Mouse (Mus musculus) hindbrain, embryonic 11.5 days (tissue): ENCODE data around the gene Sult4a1. TPM values are rescaled to one million over a fixed set of nuclear protein-coding genes. Genes with fewer than 3 reads are reported as not detected.

Experiments
- ATAC-seq: fragments of 200-750 bp; cut with Nextera tagmentation; 2 replicates; pipeline ENCODE4 v1.8.0; 2017; ENCODE audit warnings: mild to moderate bottlenecking, moderate TSS enrichment, moderate library complexity; ENCODE audit not compliant: low FRiP score
- DNase-seq: peaks from one replicate; pipeline ENCODE4 v3.0.0-alpha.2; 2015; ENCODE audit warnings: low spot score
- H3K27ac ChIP-seq: fragments of 300-500 bp; sonication (generic); 2 replicates; pipeline ENCODE4 v1.5.1; 2014; ENCODE audit warnings: mild to moderate bottlenecking, low read depth, low read length
- H3K27me3 ChIP-seq: fragments of 300-500 bp; sonication (generic); 2 replicates; pipeline ENCODE4 v1.6.1; 2014; ENCODE audit warnings: mild to moderate bottlenecking, low read length, moderate library complexity, mixed read lengths; ENCODE audit not compliant: control insufficient read depth, insufficient read depth
- H3K36me3 ChIP-seq: fragments of 300-500 bp; sonication (generic); 2 replicates; pipeline ENCODE4 v1.6.1; 2014; ENCODE audit warnings: mild to moderate bottlenecking, low read length, moderate library complexity, mixed read lengths; ENCODE audit not compliant: control insufficient read depth, insufficient read depth
- H3K4me1 ChIP-seq: fragments of 300-500 bp; sonication (generic); replicated peaks from 2 replicates; pipeline ENCODE4 v1.6.1; 2014; ENCODE audit warnings: low read length, mixed read lengths; ENCODE audit not compliant: control insufficient read depth, insufficient read depth
- H3K4me2 ChIP-seq: fragments of 300-500 bp; sonication (generic); replicated peaks from 2 replicates; pipeline ENCODE4 v1.6.1; 2014; ENCODE audit warnings: mild to moderate bottlenecking, low read depth, low read length
- H3K4me3 ChIP-seq: fragments of 300-500 bp; sonication (generic); 2 replicates; pipeline ENCODE4 v1.5.1; 2014; ENCODE audit warnings: low read depth, low read length
- H3K9ac ChIP-seq: fragments of 300-500 bp; sonication (generic); 2 replicates; pipeline ENCODE4 v1.6.1; 2014; ENCODE audit warnings: low read depth, low read length
- H3K9me3 ChIP-seq: fragments of 300-500 bp; sonication (generic); 2 replicates; pipeline ENCODE4 v1.6.1; 2016; ENCODE audit warnings: low read length; ENCODE audit not compliant: control insufficient read depth
- WGBS: fragments of 180-500 bp; shearing (Covaris S2); extraction: QIAGEN DNeasy Blood & Tissue Kit; methylation state at CpG from one replicate; pipeline ENCODE4 v1.1.7; 2014; 5-methylcytosine and 5-hydroxymethylcytosine counted together
- polyA plus RNA-seq: library from polyadenylated mRNA; unstranded; fragments of >200 nt; fragmentation: Nextera tagmentation; extraction: Ambion mirVana; gene quantifications from 2 replicates; pipeline ENCODE4 v1.2.1, GENCODE M21; 2014

The Sult4a1 gene
- polyA plus RNA-seq, 1 experiment from 2014 or later, result 8.0 TPM

- Histone ChIP-seq H3K4me3 (no peak overlapping the region), H3K9ac (no peak overlapping the region), H3K27ac (no peak overlapping the region), H3K27me3 (no peaks in the 10 kb centered on the region), H3K4me1 (no peaks in the 10 kb centered on the region), H3K36me3 (no peaks in the 10 kb centered on the region), H3K9me3 (no peaks in the 10 kb centered on the region), H3K4me2 (no peak overlapping the region)
- ATAC-seq (no peak), DNase-seq (no peak)
- WGBS, result 70% methylated on average over 16 of the region's 16 CpGs
These were observed 25.7 kb upstream of the Sult4a1 start for GRCm38 (mm10) chr15:84131096-84131786.

GRCm38 (mm10) chr15:84126871-84127270 is 21.3 kb upstream of the Sult4a1 start:
- DNase-seq, result no peak
- Histone ChIP-seq H3K9ac (no peak overlapping the region), H3K36me3 (no peaks in the 10 kb centered on the region), H3K4me1 (no peaks in the 10 kb centered on the region), H3K9me3 (no peaks in the 10 kb centered on the region), H3K4me3 (no peak overlapping the region), H3K4me2 (no peak overlapping the region), H3K27ac (no peak overlapping the region), H3K27me3 (no peaks in the 10 kb centered on the region; the same call in 1 of the 2 replicates)
- WGBS, result 33% methylated on average over 5 of the region's 5 CpGs
- ATAC-seq, result no peak

GRCm38 (mm10) chr15:84126447-84126846 is 20.9 kb upstream of the Sult4a1 start:
- H3K27me3 ChIP-seq, result no peaks in the 10 kb centered on the region; the same call in 1 of the 2 replicates
- no peak overlapping the region for H3K4me2 ChIP-seq
- H3K9ac ChIP-seq, result no peak overlapping the region
- no peak overlapping the region for H3K27ac ChIP-seq
- DNase-seq (no peak), ATAC-seq (no peak)
- H3K4me3 ChIP-seq, result no peak overlapping the region
- no peaks in the 10 kb centered on the region for H3K36me3 ChIP-seq
- H3K4me1 ChIP-seq, result no peaks in the 10 kb centered on the region
- no peaks in the 10 kb centered on the region for H3K9me3 ChIP-seq
- WGBS, result 79% methylated on average over 4 of the region's 4 CpGs

- WGBS, result 71% methylated on average over 7 of the region's 7 CpGs
- DNase-seq, result no peak
- no peaks in the 10 kb centered on the region for H3K36me3 ChIP-seq
These were observed 18.5 kb upstream of the Sult4a1 start for GRCm38 (mm10) chr15:84124086-84124485.

GRCm38 (mm10) chr15:84123075-84123474 is 17.5 kb upstream of the Sult4a1 start, which contains the start of gene Pnpla5:
Pnpla5 (minus strand) TSS chr15:84123175.
- Histone ChIP-seq H3K4me1 (no peaks in the 10 kb centered on the region), H3K27me3 (no peaks in the 10 kb centered on the region; the same call in 1 of the 2 replicates), H3K9ac (no peak within 1 kb of the TSS), H3K4me3 (no peak within 1 kb of the TSS), H3K36me3 (no peaks in the 10 kb centered on the region), H3K9me3 (no peaks in the 10 kb centered on the region), H3K27ac (no peak within 1 kb of the TSS), H3K4me2 (no peak within 1 kb of the TSS)
- DNase-seq (no peak), ATAC-seq (no peak)
- 70% methylated on average over 8 of the region's 8 CpGs for WGBS

More at GRCm38 (mm10) chr15:84124086-84124485, 18.5 kb upstream of the Sult4a1 start:
- H3K9ac ChIP-seq, result no peak overlapping the region
- H3K4me3 ChIP-seq, result no peak overlapping the region
- ATAC-seq, result no peak
- no peak overlapping the region for H3K4me2 ChIP-seq
- no peaks in the 10 kb centered on the region; the same call in 1 of the 2 replicates for H3K27me3 ChIP-seq
- no peaks in the 10 kb centered on the region for H3K9me3 ChIP-seq
- no peak overlapping the region for H3K27ac ChIP-seq
- no peaks in the 10 kb centered on the region for H3K4me1 ChIP-seq

GRCm38 (mm10) chr15:84121036-84121435 is 15.5 kb upstream of the Sult4a1 start:
- ATAC-seq (no peak), DNase-seq (no peak)
- H3K4me1 ChIP-seq, result no peaks in the 10 kb centered on the region
- no peak overlapping the region for H3K4me3 ChIP-seq
- H3K4me2 ChIP-seq, result no peak overlapping the region
- no peaks in the 10 kb centered on the region; the same call in 1 of the 2 replicates for H3K27me3 ChIP-seq
- no peak overlapping the region for H3K27ac ChIP-seq
- H3K36me3 ChIP-seq, result no peaks in the 10 kb centered on the region
- 85% methylated on average over 7 of the region's 7 CpGs for WGBS
- no peak overlapping the region for H3K9ac ChIP-seq
- H3K9me3 ChIP-seq, result no peaks in the 10 kb centered on the region

GRCm38 (mm10) chr15:84120612-84121011 is 15.1 kb upstream of the Sult4a1 start:
- no peak overlapping the region for H3K4me2 ChIP-seq
- H3K9ac ChIP-seq, result no peak overlapping the region
- no peaks in the 10 kb centered on the region; the same call in 1 of the 2 replicates for H3K27me3 ChIP-seq
- no peaks in the 10 kb centered on the region for H3K4me1 ChIP-seq
- DNase-seq, result peak; percentile 69
- no peak for ATAC-seq
- no peaks in the 10 kb centered on the region for H3K36me3 ChIP-seq
- no peaks in the 10 kb centered on the region for H3K9me3 ChIP-seq
- H3K4me3 ChIP-seq, result no peak overlapping the region
- no peak overlapping the region for H3K27ac ChIP-seq
- 36% methylated on average over 6 of the region's 6 CpGs for WGBS

- H3K4me2 ChIP-seq, result no peak overlapping the region
- no peak overlapping the region for H3K9ac ChIP-seq
- H3K27ac ChIP-seq, result no peak overlapping the region
- ATAC-seq (no peak), DNase-seq (no peak)
- no peaks in the 10 kb centered on the region for H3K36me3 ChIP-seq
- H3K27me3 ChIP-seq, result no peaks in the 10 kb centered on the region
- H3K4me3 ChIP-seq, result no peak overlapping the region
- WGBS, result 85% methylated on average over 1 of the region's 1 CpGs
- H3K9me3 ChIP-seq, result no peaks in the 10 kb centered on the region
- no peaks in the 10 kb centered on the region for H3K4me1 ChIP-seq
These were observed 10.9 kb upstream of the Sult4a1 start for GRCm38 (mm10) chr15:84116466-84116865.

GRCm38 (mm10) chr15:84115727-84116126 is 10.2 kb upstream of the Sult4a1 start:
- DNase-seq (peak; percentile 21), ATAC-seq (no peak)
- H3K4me1 ChIP-seq, result no peaks in the 10 kb centered on the region
- H3K27me3 ChIP-seq, result no peaks in the 10 kb centered on the region
- no peaks in the 10 kb centered on the region for H3K9me3 ChIP-seq
- no peaks in the 10 kb centered on the region for H3K36me3 ChIP-seq
- H3K9ac ChIP-seq, result no peak overlapping the region
- WGBS, result 63% methylated on average over 5 of the region's 5 CpGs
- no peak overlapping the region for H3K4me3 ChIP-seq
- H3K27ac ChIP-seq, result no peak overlapping the region
- H3K4me2 ChIP-seq, result no peak overlapping the region
